Mouse (Mus musculus) frontal cortex, postnatal 10 days (tissue): ENCODE data around the gene Actrt1.

Source experiments
- DNase-seq, 2 experiments: peaks; one replicate each; pipeline ENCODE4 v3.0.0; 2022; ENCODE audit warnings: low spot score in 2 of 2, mixed read lengths in 1 of 2

Gene Actrt1

GRCm38 (mm10) chrX:46328707-46329106 is at the start of gene Actrt1:
Gene Actrt1, plus strand, starts transcription at chrX:46329007.
- DNase-seq, result no peak

- DNase-seq, result no peak
Measured at GRCm38 (mm10) chrX:46331463-46332115, 2.8 kb downstream of the Actrt1 start.
